Mouse (Mus musculus): ENCODE measurements around the gene Trmo.

Gene Trmo

GRCm38 (mm10) chr4:46389013-46389611 lies at the start of gene Trmo:
Gene Trmo (minus strand): TSS chr4:46389437.
- in situ Hi-C loops (cut with MboI; ENCODE audit: low sequenced_read_pairs): no loop called here

- in situ Hi-C loops (cut with MboI; ENCODE audit: low sequenced_read_pairs): no loop called here
Observed at GRCm38 (mm10) chr4:46432339-46433036, 43.3 kb upstream of the Trmo start.

DNA sequence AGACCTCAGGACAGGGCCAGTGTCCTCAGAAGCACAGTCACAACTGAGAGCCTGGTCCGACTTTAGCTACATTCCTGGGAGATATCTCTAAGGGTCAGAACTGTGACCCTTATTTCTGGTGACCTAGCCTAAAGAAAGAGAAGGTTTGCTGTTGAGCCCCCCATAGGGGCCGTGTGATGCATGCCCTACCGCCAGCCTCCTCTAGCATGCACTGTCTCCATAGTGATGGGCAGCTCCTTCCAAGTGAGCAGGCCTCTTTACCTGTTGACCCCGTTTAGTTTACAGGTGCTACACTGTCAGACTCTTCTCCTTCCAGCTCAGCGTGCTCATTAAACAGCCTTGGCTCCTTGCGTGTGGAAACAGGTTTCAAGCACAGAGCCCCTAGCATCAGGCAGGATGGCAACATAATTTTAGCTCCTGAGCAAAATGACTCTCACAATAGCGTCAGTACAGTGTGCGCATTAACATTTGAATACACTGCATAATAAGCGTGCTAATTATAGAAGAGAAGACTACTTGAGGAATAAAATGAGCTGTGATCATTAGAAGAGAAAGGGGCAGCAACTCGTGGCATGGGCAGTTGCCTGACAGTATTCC lies 39.8 kb upstream of the Trmo start:
- in situ Hi-C loops (cut with MboI; ENCODE audit: low sequenced_read_pairs): no loop called here

- in situ Hi-C loops (cut with MboI; ENCODE audit: low sequenced_read_pairs): no loop called here
Observed at GRCm38 (mm10) chr4:46422625-46423024, 33.4 kb upstream of the Trmo start.

GRCm38 (mm10) chr4:46418851-46419250 lies 29.6 kb upstream of the Trmo start:
- in situ Hi-C loops (cut with MboI; ENCODE audit: low sequenced_read_pairs): no loop called here

- in situ Hi-C loops (cut with MboI; ENCODE audit: low sequenced_read_pairs): no loop called here
Observed at GRCm38 (mm10) chr4:46417491-46417890, 28.3 kb upstream of the Trmo start.

- in situ Hi-C loops (cut with MboI; ENCODE audit: low sequenced_read_pairs): no loop called here
Observed at GRCm38 (mm10) chr4:46413406-46413805, 24.2 kb upstream of the Trmo start, which contains the start of gene Hemgn. Gene Hemgn (minus strand): TSS chr4:46413506.

DNA sequence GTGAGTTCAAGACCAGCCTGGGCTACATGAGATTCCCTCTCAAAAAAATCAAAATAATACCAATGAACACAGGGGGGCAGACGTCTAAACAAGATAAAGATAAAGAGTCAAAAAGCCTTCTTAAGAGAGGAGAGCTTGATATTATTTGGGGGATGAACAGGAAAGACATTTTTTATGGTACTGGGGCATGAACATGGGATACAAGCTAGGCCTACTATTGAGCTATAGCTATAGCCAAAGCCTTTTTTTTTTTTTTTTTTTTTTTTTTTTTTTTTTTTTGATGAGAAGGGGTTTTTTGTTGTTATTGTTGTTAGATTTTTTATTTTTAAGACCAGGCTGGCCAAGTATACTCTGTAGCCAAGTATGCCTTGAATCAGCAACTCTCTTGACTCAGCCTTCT lies 22.9 kb upstream of the Trmo start:
- in situ Hi-C loops (cut with MboI; ENCODE audit: low sequenced_read_pairs): no loop called here

DNA sequence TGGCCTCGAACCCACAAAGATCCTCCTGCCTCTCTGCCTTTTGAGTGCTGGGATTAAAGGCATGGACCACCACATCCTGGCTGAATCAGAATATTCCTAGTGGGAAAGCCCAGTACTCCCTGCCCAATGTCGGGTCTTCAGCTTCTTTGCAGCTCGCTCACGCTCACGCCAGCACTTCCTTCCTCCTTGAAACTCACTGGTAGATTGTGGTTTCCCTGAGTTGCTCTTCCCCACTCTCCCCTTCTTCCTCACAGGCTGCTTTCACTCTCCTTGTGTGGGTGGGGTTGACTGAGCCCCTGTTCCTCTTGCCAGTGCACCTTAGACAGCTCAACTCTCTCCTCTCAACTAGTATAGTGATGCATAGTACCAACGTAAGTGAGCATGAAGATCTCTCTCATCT lies 22.3 kb upstream of the Trmo start:
- in situ Hi-C loops (cut with MboI; ENCODE audit: low sequenced_read_pairs): no loop called here

DNA sequence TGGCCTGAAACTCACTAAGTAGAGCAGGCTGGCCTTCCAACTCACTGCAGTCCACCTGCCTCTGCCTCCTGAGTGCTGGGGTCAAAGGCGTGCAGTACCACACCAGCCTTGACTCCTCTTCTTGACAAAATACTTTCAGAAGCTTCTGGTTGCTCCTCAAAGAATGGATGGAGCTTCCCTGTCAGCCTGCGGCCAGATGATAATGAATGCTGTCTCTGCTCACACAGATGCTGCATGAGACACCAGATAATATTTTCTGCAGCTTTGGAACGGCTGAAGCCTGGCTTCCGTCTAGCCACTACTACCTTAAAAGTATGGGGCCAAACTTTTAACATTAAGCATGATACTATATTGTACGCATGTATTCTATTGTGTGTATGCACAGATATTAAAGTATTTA lies 21.4 kb upstream of the Trmo start:
- in situ Hi-C loops (cut with MboI; ENCODE audit: low sequenced_read_pairs): no loop called here

- in situ Hi-C loops (cut with MboI; ENCODE audit: low sequenced_read_pairs): no loop called here
Observed at GRCm38 (mm10) chr4:46406966-46407703, 17.9 kb upstream of the Trmo start.

DNA sequence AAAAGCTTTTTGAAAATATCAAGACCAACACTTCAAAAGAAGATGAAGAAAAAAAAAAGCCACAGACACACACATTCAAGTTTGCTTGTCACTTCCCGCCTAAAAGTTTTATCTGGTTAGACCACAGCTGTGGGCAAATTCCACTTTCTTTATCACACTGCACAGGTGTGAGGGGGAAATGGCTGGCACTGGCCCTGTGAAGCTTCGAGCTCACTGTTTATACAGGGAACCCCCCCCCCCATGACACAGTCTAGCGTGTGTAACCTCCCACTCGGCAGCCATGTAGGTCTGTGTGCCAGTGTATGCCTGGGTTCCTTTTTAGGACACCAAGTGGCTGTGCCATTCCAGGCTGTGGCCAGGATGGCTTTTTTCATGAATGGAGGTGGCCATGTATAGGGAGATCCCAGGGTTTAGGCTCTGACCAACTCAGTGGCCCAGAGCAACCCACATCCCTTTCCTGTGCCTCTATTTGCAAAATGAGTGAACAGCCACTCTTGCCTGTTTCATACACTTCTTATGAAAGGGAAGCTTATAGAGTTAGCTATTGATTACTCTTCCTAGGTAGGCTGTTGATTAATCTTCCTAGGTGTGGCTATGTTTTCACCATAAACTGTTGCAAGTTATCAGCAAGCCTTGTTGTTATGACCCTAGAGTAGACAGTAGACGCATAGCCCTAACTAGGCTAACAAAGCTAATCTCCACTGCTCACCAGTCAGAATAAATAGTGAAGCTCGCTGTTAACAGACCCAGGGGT lies 15.0 kb upstream of the Trmo start:
- in situ Hi-C loops (cut with MboI; ENCODE audit: low sequenced_read_pairs): loop anchor here (5.0 kb wide), 1 partner anchor 33 kb away; no protein-coding TSS in a partner anchor

DNA sequence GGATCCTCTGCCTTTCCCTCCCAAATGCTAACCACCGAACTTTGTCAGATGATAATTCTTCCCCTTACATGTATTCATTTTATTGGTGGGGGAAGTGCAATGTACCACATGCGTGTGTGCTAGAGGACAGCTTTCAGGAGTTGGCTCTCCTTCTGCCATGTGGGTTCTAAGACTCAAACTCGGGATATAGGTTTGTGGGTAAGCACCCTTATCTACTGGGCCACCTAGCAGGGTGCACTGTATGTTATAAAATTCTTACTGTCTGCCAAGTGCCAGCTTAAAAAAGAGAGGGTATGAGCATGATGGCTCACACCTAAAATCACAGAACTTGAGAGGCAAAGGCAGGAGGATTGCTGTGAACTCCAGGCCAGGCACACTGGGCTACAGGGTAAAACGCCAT lies 9.6 kb upstream of the Trmo start:
- in situ Hi-C loops (cut with MboI; ENCODE audit: low sequenced_read_pairs): no loop called here

- in situ Hi-C loops (cut with MboI; ENCODE audit: low sequenced_read_pairs): no loop called here
Observed at GRCm38 (mm10) chr4:46395736-46396135, 6.5 kb upstream of the Trmo start.

- in situ Hi-C loops (cut with MboI; ENCODE audit: low sequenced_read_pairs): no loop called here
Observed at GRCm38 (mm10) chr4:46394388-46394787, 5.2 kb upstream of the Trmo start.

DNA sequence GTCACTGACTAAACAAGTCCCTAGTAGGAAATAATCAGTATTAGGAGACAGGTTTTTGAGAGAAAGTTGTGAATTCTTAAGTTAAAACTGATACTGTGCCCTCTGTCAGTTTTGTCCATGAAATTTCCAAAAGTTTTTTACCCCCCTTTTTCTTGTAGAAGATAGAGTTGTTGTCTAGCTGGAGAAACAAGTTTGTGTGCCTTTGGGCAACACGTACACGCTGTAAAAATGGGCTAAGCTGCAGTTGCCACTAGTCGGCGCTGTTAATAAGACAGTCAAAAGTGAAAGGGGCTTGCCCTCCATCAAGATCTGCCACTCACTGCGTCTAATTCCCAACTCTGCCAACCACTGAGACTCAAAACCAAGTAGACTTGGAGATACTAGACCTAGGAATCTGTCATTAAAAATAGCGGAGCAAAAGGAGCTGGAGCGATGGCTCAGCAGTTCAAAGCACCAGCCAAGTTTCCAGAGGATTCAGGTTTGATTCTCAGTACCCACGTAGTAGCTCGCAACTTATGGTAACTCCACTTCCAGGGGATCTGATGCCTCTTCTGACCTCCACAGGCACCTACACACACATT lies 1.2 kb upstream of the Trmo start:
- in situ Hi-C loops (cut with MboI; ENCODE audit: low sequenced_read_pairs): no loop called here

- in situ Hi-C loops (cut with MboI; ENCODE audit: low sequenced_read_pairs): no loop called here
Observed at GRCm38 (mm10) chr4:46389612-46390341, 540 bp upstream of the Trmo start.

GRCm38 (mm10) chr4:46388556-46388955 lies 681 bp downstream of the Trmo start:
- in situ Hi-C loops (cut with MboI; ENCODE audit: low sequenced_read_pairs): no loop called here

DNA sequence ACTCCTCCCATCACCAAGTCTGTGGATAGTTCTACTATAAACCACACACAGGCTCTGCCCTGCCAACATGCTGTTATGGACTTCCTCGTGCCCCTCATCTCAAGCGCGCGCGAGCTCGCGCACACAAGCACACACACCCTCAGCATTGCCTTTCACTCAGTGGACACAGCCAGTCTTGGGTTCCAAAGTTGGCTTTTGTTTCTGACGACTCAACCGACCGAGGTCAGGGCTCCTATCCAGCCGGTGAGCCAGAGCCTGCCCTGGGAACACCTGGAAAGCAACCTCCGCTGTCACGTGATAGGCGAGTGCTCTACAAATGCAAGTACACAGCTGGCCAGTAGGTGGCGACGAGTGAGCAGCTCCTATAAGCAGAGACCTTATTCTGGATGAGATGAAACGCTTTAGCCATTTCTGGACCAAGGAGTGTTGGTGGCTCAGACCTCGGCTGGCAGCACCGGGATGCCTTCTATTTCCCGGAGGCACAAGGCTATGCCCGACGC lies 14.3 kb downstream of the Trmo start:
- in situ Hi-C loops (cut with MboI; ENCODE audit: low sequenced_read_pairs): no loop called here

GRCm38 (mm10) chr4:46374455-46374854 lies 14.8 kb downstream of the Trmo start:
- in situ Hi-C loops (cut with MboI; ENCODE audit: low sequenced_read_pairs): no loop called here

Measured in CH12F3 (cell line).